Mouse (Mus musculus) cerebellum, adult 2 months (tissue): Measurements from ENCODE around the gene Slit3.

Experiments used
- CTCF ChIP-seq: fragments of 200-500 bp; IDR thresholded peaks from 2 replicates; pipeline ENCODE4 v1.5.1; 2011; ENCODE audit warnings: low read depth, mild to moderate bottlenecking, control low read depth, low read length, moderate library complexity, borderline replicate concordance; ENCODE audit not compliant: insufficient read depth
- POLR2A ChIP-seq: fragments of 200-500 bp; IDR thresholded peaks from 2 replicates; pipeline ENCODE4 v1.6.1; 2011; ENCODE audit warnings: low read length, control low read depth, borderline replicate concordance; ENCODE audit not compliant: insufficient read depth

DNA sequence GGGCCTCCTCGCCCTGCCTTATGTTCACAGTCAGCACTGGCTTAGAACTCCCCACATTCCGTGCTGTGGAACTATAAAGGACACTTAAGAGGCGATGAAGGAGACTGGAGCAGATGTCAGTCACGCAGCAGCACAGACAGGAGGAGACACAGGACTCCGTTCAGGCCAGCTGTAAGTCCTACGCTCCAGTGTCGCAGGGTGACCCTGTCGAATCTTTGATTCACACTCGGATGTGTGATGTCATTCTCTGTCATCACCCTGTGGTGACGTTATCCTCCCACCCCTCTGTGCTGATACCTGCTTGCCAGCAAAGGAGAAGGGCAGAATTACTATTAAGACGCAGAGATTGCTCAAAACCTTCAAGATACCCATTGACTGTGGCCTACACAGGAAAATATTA, 448.9 kb downstream of the Slit3 start:
- TF ChIP-seq POLR2A, result no peak
- TF ChIP-seq CTCF, result no peak
